Mouse (Mus musculus) CD4-positive helper T cell, adult 2 months (primary cell): ENCODE results near the gene Birc2.
"Not testable (repeated sequence)": the region's sequence is repeated elsewhere in the genome, so short reads cannot be mapped to it uniquely, and the experiment has no call there.

Source experiments
- DNase-seq: peaks from one replicate; pipeline ENCODE4 v3.0.0-alpha.2; 2012; ENCODE audit warnings: low read depth, missing footprints, low spot score

The Birc2 gene

GRCm38 (mm10) chr9:7836905-7837805 lies at the start of gene Birc2:
Gene Birc2, minus strand, starts transcription at chr9:7837064.
- peak; percentile 98 for DNase-seq

GRCm38 (mm10) chr9:7884346-7884745 lies 47.5 kb upstream of the Birc2 start:
- no peak for DNase-seq

GRCm38 (mm10) chr9:7882304-7882865 lies 45.5 kb upstream of the Birc2 start:
- DNase-seq = no peak

DNA sequence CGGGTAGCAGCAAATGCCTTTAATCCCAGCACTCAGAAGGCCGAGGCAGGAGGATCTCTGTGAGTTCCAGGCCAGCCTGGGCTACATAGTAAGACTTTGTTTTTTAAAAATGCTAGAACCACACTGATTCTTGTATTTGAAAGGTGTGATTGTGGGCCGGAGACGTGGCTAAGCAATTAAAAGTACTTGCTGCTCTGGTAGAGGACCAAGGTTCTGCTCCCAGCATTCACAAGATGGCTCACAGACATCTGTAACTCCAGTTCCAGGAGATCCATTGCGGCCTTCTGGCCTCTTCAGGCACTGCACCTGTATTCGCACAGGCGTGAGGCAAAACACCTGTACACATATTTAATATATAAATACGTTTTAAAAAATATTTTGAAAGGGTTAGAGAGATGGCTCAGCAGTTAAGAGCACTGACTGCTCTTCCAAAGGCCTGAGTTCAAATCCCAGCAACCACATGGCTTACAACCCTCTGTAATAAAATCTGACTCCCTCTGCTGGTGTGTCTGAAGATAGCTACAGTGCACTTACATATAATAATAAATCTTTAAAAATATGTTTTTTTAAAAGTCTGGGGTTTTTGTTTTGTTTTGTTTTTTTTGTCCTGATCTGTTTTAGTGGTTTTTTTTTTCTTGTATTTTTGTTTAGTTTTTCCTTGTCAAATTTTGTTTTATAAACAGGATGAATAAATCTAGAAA lies 36.8 kb upstream of the Birc2 start:
- DNase-seq = peak; percentile 67

DNA sequence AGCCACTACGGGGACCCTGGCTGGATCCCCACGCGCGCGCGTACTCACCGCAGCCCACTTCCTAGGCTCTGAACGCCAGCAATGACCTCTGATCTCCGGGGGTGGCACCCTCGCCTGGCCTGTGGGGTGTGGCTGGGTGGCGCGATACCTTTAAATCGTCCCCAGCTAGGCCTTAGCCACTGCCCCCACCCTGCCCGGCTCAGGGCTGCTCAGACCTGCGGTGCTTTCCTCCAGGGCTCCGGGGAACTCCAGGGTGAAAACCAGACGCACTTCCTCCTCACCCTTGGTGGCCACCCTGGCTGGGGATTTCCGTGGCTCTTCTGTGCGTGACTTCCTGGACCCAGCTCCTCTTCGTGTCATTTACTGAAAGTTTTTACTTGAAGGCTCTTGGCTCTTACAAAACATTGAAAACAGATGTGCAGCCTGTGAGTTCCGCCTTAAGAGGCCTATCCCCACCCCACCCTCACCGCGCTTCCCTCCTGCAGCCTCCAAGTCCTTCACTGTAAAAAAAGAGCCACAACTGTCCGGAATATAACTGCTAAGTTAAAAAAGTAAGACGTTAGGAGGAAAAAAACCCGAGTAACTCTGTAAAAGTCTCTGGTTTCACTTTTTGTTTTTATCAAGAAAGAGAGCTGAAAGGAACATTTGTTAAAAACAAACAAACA lies 36.0 kb upstream of the Birc2 start, which contains the start of gene Birc3:
TSS of gene Birc3 (minus strand) at position 412 of the 665 bp plus-strand sequence.
- DNase-seq = peak; percentile 97

GRCm38 (mm10) chr9:7872044-7872774 lies 35.3 kb upstream of the Birc2 start:
- no peak for DNase-seq

DNA sequence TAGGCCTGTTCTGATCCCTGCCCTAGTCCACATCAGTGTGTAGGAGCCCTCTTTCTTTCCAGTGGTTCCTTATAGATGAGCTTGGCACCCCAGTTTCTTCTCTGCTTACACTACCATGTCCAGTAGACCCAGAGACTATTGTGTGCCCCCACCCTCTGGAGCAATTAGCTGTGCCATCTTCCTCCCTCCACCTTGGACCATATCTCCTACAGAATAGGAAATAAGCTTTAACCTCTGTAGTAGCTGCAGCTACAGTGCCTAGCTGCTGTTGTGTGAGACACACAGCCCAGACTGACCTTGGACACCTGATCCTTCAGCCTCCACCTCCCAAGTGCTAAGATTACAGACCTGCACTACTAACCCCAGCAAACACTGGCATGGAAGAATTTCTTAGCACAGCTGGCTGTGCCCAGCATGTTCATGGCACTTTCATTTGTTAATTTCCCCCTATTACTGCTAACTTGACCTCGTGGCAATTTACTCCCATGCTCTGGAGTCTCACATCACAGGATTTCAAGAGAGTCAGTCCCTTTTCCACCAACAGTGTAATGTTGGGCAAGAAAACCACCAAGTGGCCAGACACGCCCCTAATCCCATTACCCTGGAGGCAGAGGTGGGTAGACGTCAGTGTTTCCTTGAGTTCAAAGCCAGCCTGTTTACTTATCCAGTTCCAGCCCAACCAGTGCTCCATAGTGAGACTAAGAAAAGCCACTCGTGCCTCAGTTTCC lies 34.6 kb upstream of the Birc2 start:
- peak; percentile 84 for DNase-seq

- peak; percentile 51 for DNase-seq
These were observed 33.9 kb upstream of the Birc2 start for GRCm38 (mm10) chr9:7870556-7871315.

- peak; percentile 64 for DNase-seq
These were observed 32.1 kb upstream of the Birc2 start for GRCm38 (mm10) chr9:7868838-7869491.

- peak; percentile 58 for DNase-seq
These were observed 31.1 kb upstream of the Birc2 start for GRCm38 (mm10) chr9:7867981-7868380.

GRCm38 (mm10) chr9:7866981-7867380 lies 30.1 kb upstream of the Birc2 start:
- DNase-seq = peak; percentile 46

- DNase-seq = no peak
These were observed 24.1 kb upstream of the Birc2 start for GRCm38 (mm10) chr9:7860976-7861375.

GRCm38 (mm10) chr9:7855912-7856311 lies 19.0 kb upstream of the Birc2 start:
- no peak for DNase-seq

DNA sequence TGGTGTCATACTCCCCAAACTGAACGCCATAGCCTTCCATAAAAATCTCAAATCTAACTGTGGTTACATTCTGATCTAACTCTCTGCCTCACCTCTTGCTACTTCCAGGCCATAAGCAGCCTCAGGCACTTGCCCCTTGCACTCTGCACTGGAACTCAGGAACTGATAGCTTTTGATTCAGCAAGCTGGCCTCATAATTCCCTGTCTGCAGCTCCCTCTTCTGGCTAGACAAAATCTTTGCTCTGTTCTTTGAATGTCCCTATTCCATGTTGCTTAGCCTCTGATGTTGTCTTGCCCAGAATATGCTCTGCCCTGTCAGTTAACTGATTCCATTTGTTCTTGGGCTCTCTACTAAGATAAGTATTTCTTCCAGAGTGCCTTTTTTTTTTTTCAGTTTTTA lies 18.5 kb upstream of the Birc2 start:
- peak; percentile 46 for DNase-seq

DNA sequence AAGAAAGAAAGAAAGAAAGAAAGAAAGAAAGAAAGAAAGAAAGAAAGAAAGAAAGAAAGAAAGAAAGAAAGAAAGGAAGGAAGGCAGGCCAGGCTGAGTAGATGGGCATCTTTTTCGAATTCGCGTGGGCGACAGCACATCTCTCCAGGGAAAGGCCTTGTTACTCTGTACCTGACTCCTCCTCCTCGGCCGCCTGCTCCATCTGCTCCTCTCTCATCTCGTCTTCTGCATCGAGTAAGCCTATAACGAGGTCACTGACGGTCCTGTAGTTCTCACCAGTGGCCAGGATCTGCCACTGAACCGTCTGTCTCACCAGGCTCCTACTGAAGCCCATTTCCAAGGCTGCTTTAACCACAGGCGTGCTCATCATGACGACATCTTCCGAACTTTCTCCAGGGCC lies 17.3 kb upstream of the Birc2 start:
- not testable (repeated sequence) for DNase-seq

GRCm38 (mm10) chr9:7852346-7853230 lies 15.7 kb upstream of the Birc2 start:
- no peak for DNase-seq

DNA sequence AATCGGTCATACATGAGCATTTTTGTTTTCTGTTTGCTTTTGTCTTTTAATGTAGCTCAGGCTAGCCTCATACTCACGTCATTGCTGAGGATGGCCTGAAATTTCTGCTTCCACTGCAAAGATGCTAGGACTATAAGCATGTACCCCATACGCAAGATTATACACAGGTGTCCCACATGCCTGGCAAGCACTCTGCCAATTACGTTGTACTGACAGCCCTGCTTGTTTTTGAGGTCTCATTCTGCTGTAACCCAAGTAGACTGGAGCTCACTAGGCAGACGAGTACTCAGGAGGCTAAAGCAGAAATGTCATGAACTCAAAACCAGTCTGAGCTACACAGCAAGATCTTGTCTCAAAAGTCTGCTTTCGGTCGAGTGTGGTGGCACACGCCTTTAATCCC lies 15.0 kb upstream of the Birc2 start:
- DNase-seq = no peak

DNA sequence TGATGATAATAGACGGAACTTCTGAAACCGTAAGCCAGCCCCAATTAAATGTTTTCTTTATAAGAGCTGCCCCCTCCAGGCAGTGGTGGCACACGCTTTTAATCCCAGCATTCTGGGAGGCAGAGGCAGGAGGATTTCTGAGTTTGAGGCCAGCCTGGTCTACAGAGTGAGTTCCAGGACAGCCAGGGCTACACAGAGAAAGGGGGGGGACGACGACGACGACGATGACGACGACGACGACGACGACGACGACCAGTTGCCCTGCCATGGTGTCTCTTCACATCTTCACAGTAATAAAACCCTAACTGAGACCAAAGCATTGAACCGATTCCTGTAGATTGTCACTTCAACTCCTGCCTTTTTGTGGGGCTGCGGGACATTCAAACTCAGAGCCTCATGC lies 11.3 kb upstream of the Birc2 start:
- DNase-seq = no peak
